Mouse (Mus musculus) heart, embryonic 14.5 days (tissue): ENCODE results near the gene D1Ertd622e. TPM values are rescaled to one million over a fixed set of nuclear protein-coding genes. Genes with fewer than 3 reads are reported as not detected.

Source experiments
- ATAC-seq: fragments of 200-750 bp; cut with Nextera tagmentation; 2 replicates; pipeline ENCODE4 v1.8.0; 2017; ENCODE audit warnings: low read depth, moderate TSS enrichment; ENCODE audit not compliant: insufficient number of reproducible peaks, insufficient read depth, low FRiP score
- H3K27ac ChIP-seq, 2 experiments: fragments of 200-500 bp in 1 of 2; fragments of 300-500 bp in 1 of 2; sonication (generic) in 1 of 2; replicated peaks in 1 of 2; 2 replicates each; pipeline ENCODE4 v1.5.1; 2012 to 2014; ENCODE audit warnings: low read depth in 2 of 2, low read length in 2 of 2, control low read depth in 1 of 2, mild to moderate bottlenecking in 1 of 2, mixed read lengths in 1 of 2; ENCODE audit not compliant: control insufficient read depth in 1 of 2, insufficient read depth in 1 of 2
- H3K27me3 ChIP-seq: fragments of 300-500 bp; sonication (generic); 2 replicates; pipeline ENCODE4 v1.6.1; 2014; ENCODE audit warnings: mild to moderate bottlenecking, low read length, control low read depth; ENCODE audit not compliant: control insufficient read depth, insufficient read depth
- H3K36me3 ChIP-seq: fragments of 300-500 bp; sonication (generic); 2 replicates; pipeline ENCODE4 v1.6.1; 2014; ENCODE audit warnings: mild to moderate bottlenecking, control low read depth, low read length, mixed read lengths; ENCODE audit not compliant: control insufficient read depth, insufficient read depth
- H3K4me1 ChIP-seq, 2 experiments: fragments of 200-500 bp in 1 of 2; fragments of 300-500 bp in 1 of 2; sonication (generic) in 1 of 2; 2 replicates each; pipeline ENCODE4 v1.6.1; 2012 to 2014; ENCODE audit warnings: low read length in 2 of 2, control low read depth in 1 of 2, mixed read lengths in 1 of 2; ENCODE audit not compliant: control insufficient read depth in 2 of 2, insufficient read depth in 2 of 2
- H3K4me2 ChIP-seq: fragments of 300-500 bp; sonication (generic); 2 replicates; pipeline ENCODE4 v1.6.1; 2014; ENCODE audit warnings: mild to moderate bottlenecking, low read length
- H3K4me3 ChIP-seq, 2 experiments: fragments of 200-500 bp in 1 of 2; fragments of 300-500 bp in 1 of 2; sonication (generic) in 1 of 2; 2 replicates each; pipeline ENCODE4 v1.5.1; 2012 to 2014; ENCODE audit warnings: low read length in 2 of 2, mild to moderate bottlenecking in 2 of 2, control low read depth in 1 of 2, low read depth in 1 of 2, moderate library complexity in 1 of 2; ENCODE audit not compliant: control insufficient read depth in 1 of 2, insufficient read depth in 1 of 2
- H3K9ac ChIP-seq: fragments of 300-500 bp; sonication (generic); 2 replicates; pipeline ENCODE4 v1.6.1; 2014; ENCODE audit warnings: mild to moderate bottlenecking, low read length
- H3K9me3 ChIP-seq: fragments of 300-500 bp; sonication (generic); 2 replicates; pipeline ENCODE4 v1.6.1; 2016; ENCODE audit warnings: low read length, control low read depth; ENCODE audit not compliant: control insufficient read depth
- WGBS: fragments of 180-500 bp; shearing (Covaris S2); extraction: QIAGEN DNeasy Blood & Tissue Kit; methylation state at CpG from one replicate; pipeline ENCODE4 v1.1.7; 2014; 5-methylcytosine and 5-hydroxymethylcytosine counted together
- polyA plus RNA-seq: library from polyadenylated mRNA; unstranded; fragments of >200 nt; fragmentation: Nextera tagmentation; extraction: Ambion mirVana; gene quantifications from 2 replicates; pipeline ENCODE4 v1.2.1, GENCODE M21; 2014

Gene D1Ertd622e
- polyA plus RNA-seq, 1 experiment from 2014 or later: 7.8 TPM

DNA sequence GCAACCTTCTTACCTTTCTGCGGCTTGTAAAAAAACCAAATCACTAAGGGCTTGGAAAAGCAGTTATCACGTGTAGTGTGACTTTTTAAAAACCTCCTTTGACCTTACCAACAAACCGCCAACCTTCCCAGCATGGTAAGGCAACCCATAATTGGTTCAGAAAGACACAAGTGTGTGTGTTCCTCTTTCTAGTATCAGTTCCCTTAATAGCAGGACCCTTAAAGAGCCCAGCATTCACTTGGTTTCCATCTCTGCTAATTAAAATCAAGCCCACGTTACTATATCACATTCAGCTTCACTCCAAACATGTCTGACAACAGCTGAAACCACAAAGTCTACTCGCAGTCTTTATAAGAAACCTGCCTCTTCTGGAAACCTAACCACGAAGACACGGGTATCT, 2.5 kb downstream of the D1Ertd622e start:
- no peak overlapping the region for H3K27ac ChIP-seq
- ATAC-seq: no peak
- H3K4me2 ChIP-seq: peak overlapping the region; percentile 91
- 75% methylated on average over 7 of the region's 7 CpGs for WGBS
- H3K4me3 ChIP-seq: peak overlapping the region in 1 of 2 experiments; percentile 83; a peak in 1 of 4 replicates
- H3K27me3 ChIP-seq: no peaks in the 10 kb centered on the region
- peaks cover 0 to 16% of the 10 kb centered on the region in 2 experiments; a peak in 2 of 4 replicates for H3K4me1 ChIP-seq
- no peaks in the 10 kb centered on the region for H3K36me3 ChIP-seq
- H3K9ac ChIP-seq: no peak overlapping the region
- H3K9me3 ChIP-seq: no peaks in the 10 kb centered on the region

DNA sequence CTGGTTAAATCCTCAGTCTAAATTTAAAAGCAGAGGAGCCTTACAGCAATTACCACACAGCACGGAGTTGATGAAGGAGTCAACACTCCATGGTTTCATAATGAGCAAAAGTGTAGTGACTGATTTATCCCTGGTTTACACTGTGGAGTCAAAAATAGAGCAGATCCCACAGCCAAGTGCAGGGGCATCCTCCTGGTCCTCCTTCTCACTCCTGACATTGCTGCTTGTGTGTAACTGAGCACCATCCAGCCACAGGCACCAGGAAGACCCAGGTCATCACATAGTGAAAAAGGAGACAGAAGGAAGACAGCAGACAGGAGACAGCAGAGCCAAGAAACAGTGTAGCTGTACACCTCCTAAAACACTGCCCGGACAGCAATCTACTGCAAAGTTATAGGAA, 4.1 kb downstream of the D1Ertd622e start:
- Histone ChIP-seq H3K4me1 (peaks cover 2 to 25% of the 10 kb centered on the region in 2 experiments; a peak in 3 of 4 replicates), H3K36me3 (no peaks in the 10 kb centered on the region), H3K4me2 (no peak overlapping the region), H3K27me3 (no peaks in the 10 kb centered on the region), H3K4me3 (no peak overlapping the region), H3K27ac (no peak overlapping the region), H3K9me3 (no peaks in the 10 kb centered on the region), H3K9ac (no peak overlapping the region)
- ATAC-seq: no peak
- WGBS: 83% methylated on average over 2 of the region's 2 CpGs

DNA sequence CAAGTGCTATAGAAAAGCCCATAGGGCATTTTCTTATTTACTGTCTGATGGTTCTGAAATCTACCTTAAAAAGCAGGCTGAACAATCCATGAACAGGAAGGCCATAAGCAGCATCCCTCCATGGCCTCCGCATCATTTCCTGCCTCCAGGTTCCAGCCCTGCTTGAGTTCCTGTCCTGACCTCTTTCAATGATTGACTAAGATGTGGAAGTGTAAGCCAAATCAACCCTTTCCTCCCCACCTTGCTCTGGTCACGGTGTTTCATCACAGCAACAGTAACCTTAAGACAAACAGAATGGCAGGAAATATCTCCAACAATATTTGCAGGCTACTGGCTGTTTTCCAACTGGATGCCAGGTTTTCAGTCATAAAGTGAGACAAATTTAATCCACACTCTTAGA, 4.7 kb downstream of the D1Ertd622e start:
- Histone ChIP-seq H3K36me3 (no peaks in the 10 kb centered on the region), H3K27ac (no peak overlapping the region), H3K27me3 (no peaks in the 10 kb centered on the region), H3K9ac (no peak overlapping the region), H3K4me2 (no peak overlapping the region), H3K9me3 (no peaks in the 10 kb centered on the region), H3K4me3 (no peak overlapping the region), H3K4me1 (peaks cover 2 to 27% of the 10 kb centered on the region in 2 experiments; a peak in 3 of 4 replicates)
- 70% methylated on average over 2 of the region's 2 CpGs for WGBS
- no peak for ATAC-seq

DNA sequence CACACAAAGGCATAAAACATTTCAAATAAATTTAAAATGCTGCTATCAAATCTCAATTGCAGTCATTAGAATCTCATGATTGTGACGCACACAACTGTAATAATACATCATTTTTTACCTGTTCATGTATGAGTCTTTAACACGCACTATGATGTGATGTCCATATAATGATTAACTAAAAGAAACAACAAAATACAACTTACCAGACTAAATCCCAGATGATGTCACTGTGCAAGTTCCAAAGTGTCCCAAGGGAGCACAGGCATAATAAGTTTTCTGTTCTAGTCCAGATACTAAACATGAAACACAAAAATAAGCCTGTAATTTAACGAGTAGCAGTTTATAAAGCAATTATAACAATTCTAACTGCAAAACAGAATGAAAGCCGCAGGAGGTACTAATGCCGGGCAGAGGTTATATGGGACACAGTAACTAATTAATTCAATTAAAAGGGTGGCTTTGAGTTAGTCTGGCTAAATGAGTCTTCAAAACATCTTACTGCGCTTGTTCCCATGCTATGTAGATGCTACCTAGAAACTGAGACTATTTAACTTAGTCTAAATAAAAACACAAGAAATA, 7.4 kb downstream of the D1Ertd622e start:
- Histone ChIP-seq H3K9ac (no peak overlapping the region), H3K27me3 (no peaks in the 10 kb centered on the region), H3K27ac (no peak overlapping the region), H3K4me2 (no peak overlapping the region), H3K9me3 (no peaks in the 10 kb centered on the region), H3K4me1 (peaks cover 3 to 19% of the 10 kb centered on the region in 2 experiments; a peak in 3 of 4 replicates), H3K4me3 (no peak overlapping the region), H3K36me3 (no peaks in the 10 kb centered on the region)
- no peak for ATAC-seq
- 92% methylated on average over 6 of the region's 6 CpGs for WGBS

DNA sequence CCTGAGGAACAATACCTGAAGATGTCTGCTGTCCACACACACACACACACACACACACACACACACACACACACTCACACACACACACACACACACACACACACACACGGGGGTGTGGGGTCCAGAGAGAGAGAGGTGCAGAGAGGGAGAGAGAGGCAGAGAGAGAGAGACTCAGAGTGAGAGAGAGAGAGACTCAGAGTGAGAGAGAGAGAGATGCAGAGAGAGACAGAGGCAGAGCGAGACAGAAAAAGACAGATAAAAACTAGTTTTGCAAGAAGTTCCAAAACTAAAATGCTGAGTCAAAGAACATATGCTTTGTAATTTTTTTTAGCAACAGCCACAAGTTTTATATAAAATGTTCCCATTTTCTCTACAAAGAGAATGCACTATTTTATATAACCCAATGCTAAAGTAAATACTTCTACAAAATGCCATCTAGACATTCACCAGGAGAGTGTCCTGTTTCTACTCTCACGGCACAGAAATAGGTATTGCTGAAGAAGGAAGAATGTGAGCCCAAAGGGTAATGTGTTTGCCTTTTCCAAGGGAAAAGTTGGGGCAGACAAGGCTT, 11.2 kb downstream of the D1Ertd622e start:
- Histone ChIP-seq H3K4me1 (peaks cover 3 to 12% of the 10 kb centered on the region in 2 experiments; a peak in 2 of 4 replicates), H3K27me3 (no peaks in the 10 kb centered on the region), H3K36me3 (peaks cover 4% of the 10 kb centered on the region; the same call in 1 of the 2 replicates), H3K9ac (no peak overlapping the region), H3K9me3 (0 out of 2 replicates have a peak, but pooled peaks cover 2% of the 10 kb centered on the region), H3K4me2 (no peak overlapping the region), H3K4me3 (no peak overlapping the region), H3K27ac (no peak overlapping the region)
- no peak for ATAC-seq
- 55% methylated on average over 3 of the region's 3 CpGs for WGBS

DNA sequence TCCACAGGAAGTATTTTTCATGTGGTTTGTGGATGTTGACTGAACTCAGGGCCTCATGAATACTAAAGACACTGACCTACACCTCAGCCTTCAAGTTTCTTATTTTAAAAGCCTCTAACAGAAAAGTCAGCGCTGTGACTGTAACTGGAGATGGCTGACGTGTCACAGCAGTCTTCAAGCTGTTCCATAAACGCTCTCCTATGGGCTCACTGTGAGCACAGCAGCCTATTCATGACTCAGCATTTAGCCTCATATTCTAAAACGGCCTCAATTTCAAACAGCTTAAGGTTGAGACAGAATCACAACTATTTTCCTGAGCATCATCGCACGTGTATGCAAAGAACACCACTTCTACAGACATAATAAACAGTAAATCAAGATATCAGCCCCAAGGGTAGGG, 11.8 kb downstream of the D1Ertd622e start:
- H3K9me3 ChIP-seq: 0 out of 2 replicates have a peak, but pooled peaks cover 2% of the 10 kb centered on the region
- H3K4me3 ChIP-seq: no peak overlapping the region
- H3K27ac ChIP-seq: no peak overlapping the region
- no peak; the same call in 1 of the 2 replicates for ATAC-seq
- H3K36me3 ChIP-seq: peaks cover 9% of the 10 kb centered on the region; the same call in 1 of the 2 replicates
- WGBS: 56% methylated on average over 6 of the region's 6 CpGs
- no peak overlapping the region for H3K9ac ChIP-seq
- H3K27me3 ChIP-seq: no peaks in the 10 kb centered on the region
- peaks cover 3 to 12% of the 10 kb centered on the region in 2 experiments; a peak in 2 of 4 replicates for H3K4me1 ChIP-seq
- H3K4me2 ChIP-seq: no peak overlapping the region

DNA sequence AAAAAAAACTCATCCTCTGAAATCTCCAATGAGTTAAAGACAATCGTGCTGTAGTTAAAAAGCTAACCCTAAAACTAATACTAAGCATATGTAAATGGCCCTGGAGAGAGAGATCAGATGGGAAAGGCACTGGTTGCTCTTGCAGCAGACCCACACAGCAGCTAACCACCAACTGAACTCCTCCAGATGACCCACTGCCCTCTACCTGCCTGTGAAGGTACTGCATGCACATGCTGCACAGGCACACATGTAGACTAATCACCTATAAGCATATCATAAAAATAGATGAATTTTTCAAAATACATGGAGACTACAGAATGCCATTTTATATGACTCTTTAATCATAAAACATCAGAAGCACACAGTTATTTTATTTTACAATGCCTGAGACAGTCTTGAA, 14.8 kb downstream of the D1Ertd622e start:
- Histone ChIP-seq H3K36me3 (peaks cover 13% of the 10 kb centered on the region; the same call in 1 of the 2 replicates), H3K27me3 (no peaks in the 10 kb centered on the region), H3K27ac (no peak overlapping the region), H3K4me3 (no peak overlapping the region), H3K9ac (no peak overlapping the region), H3K4me1 (0 out of 4 replicates have a peak, but pooled peaks cover 0 to 2% of the 10 kb centered on the region in 2 experiments), H3K4me2 (no peak overlapping the region), H3K9me3 (0 out of 2 replicates have a peak, but pooled peaks cover 2% of the 10 kb centered on the region)
- WGBS: 96% methylated on average over 1 of the region's 1 CpGs
- no peak for ATAC-seq
